Mouse (Mus musculus) mature B cell (primary cell): Measurements from ENCODE around the gene Slc2a8.

Experiments
- in situ Hi-C: fragments of 300-500 bp; cut with MboI; formaldehyde crosslinking; loops from 2 replicates; pipeline ENCODE4 v1.14.3; 2019

Slc2a8 gene

DNA sequence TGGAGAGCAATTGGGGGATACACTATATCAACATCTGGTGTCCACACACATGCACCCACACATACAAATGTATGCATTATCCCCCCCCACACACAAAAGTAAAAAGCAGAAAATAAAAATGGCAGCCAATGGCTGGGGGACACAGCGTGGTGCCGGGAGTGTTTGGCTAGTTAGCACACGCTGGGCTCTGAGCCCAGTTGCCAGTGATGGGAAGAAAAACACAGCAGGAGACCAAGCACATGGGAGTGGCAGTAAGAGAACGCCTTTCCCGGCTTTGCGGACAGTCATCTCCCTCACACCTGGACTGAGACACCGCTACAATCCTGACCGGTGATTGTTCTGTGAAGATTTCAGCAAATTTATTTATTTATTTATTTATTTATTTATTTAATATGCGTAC, 10.6 kb downstream of the Slc2a8 start:
- in situ Hi-C loops = no loop called here

DNA sequence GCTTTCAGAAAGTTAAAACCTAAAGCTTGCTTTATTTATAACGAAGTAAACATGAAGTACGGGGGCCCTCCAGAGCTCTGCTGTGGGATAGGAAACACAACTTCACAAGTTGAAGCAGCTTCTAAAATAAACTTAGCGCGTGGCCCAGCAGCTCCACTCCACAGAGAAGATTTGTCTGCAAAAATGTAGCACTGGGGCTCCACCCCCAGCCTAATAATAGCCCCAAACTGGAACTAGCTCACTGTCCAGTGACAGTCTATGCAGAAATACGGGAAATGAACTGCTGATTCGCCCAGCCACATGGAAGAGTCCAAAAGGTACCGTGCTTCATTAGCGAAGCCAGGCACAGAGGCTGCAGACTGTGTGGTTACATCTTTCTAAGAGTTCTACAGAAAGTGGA, 12.6 kb downstream of the Slc2a8 start:
- in situ Hi-C loops = no loop called here

GRCm38 (mm10) chr2:32968024-32968614, 13.8 kb downstream of the Slc2a8 start:
- in situ Hi-C loops = no loop called here

DNA sequence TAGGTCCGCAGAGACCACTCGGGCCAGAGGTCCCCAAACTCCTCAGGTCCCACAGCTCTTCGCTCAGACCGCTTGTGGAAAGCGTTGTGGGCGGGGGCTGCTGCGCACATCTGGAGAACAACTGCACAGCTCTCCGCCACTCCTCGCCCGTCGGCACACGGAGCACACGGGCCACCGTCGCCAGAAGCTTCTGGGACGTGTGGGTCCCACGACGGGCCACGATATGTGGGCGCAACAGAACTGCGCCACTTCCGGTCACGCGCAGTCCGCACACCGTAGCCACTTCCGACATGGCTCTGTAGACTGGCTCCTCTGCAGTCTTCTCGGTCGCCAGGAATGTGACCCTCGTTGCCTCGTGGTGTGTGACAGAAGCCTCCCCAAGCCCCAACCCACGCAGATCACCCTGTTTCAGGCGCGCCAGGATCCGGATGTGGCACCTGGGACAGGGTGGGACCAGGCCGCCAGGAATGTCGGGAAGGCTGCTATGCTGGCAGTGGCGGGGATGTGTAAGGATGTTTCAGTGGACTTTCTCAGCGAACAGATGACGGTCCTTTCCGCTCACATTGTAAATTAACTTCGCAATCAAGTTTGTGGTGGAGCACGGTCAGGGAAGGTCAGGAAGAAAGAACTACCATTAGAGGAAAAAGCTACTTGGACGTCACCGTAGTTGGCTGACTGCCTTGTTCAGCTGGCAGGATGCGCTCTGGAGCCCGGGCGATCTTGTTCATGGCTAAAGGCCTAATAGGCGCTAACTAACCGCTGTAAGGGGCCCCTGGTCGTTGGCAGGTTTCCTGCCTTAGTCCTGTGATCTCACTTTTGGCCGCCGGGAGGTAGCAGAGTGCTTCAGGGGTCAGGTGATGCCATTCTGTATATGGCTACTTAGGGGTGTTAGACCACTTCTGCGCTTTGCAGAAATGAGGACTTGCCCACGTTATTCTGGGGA, 14.9 kb downstream of the Slc2a8 start:
- in situ Hi-C loops = no loop called here

DNA sequence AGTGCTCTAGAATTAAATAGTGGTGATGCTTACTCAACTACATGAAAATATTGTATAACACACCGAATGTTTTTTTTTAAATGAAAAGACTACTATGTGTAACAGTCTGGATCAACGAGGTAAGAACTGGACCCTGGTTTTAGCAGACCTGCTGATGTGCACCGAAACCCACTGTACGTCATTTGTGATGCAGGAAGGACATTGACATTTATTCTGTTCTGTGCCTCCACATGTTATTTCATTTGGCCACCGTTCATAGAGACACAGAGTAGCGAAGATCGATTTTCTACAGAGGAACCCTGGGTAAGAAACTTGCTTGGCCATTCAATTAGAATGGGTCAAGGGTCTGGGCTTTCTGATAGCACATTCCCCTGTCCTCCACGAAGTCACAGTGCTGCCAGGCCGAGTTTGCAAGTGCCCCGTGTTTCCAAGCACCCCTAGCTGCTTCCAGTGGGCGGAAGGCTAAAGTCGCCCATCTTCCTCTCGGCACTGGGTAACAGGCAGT, 15.6 kb downstream of the Slc2a8 start:
- in situ Hi-C loops = no loop called here

DNA sequence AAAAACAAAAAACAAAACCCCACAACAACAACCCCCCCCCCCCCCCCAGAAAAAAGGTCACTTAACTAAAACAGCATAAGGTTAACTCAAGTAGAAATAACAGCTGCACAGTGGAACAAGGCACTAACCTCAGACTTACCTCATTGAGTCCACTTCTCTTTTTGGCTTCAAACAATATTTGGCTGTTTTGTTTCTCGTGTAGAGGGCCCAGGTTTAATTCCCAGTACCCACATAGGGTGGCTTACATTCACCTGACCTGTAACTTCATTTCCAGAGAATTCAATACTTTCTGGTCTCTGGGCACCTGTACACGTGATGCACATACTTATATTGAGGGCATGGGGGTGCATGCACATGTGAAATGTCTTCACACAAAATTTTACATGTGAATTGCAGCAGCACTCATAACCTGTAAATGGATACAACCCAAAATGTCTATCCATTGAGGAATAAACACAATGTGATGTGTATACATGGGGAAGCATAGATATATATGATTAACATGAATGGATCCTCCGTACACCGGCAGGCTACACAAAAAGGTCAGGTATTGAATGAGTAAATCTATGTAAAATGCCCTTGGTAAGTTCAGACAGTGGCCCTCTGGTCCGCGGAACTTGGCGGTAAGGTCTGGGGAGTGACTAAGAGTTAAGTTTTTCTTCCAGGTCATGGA, 16.2 kb downstream of the Slc2a8 start:
- in situ Hi-C loops = no loop called here

- in situ Hi-C loops = no loop called here
Measured at GRCm38 (mm10) chr2:32964659-32965457, 17.0 kb downstream of the Slc2a8 start.

- in situ Hi-C loops = no loop called here
Measured at GRCm38 (mm10) chr2:32963981-32964380, 17.9 kb downstream of the Slc2a8 start.

GRCm38 (mm10) chr2:32963544-32963943, 18.3 kb downstream of the Slc2a8 start:
- in situ Hi-C loops = no loop called here

DNA sequence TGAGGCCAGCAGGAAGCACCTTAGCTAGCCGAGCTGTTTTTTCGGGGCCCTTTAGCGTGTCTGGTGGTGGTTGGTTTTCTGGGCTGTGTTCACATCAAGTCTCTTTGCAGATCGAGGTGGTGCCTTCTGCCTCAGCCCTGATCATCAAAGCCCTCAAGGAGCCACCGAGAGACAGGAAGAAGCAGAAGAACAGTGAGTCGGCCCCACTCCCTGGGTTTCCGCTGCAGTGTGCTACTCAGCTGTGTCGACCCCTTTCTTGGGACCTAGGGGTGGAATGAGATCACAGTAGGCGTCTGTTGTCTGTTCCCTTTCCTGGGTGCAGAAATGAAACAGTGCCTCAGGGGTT, 19.0 kb downstream of the Slc2a8 start:
- in situ Hi-C loops = no loop called here

GRCm38 (mm10) chr2:32962062-32962874, 19.6 kb downstream of the Slc2a8 start:
- in situ Hi-C loops = no loop called here

- in situ Hi-C loops = no loop called here
Measured at GRCm38 (mm10) chr2:32961192-32961995, 20.5 kb downstream of the Slc2a8 start, which contains the start of the genes Rpl12 and Lrsam1. Gene Rpl12, plus strand, starts transcription at chr2:32961559. Gene Lrsam1, minus strand, starts transcription at chr2:32961614.

DNA sequence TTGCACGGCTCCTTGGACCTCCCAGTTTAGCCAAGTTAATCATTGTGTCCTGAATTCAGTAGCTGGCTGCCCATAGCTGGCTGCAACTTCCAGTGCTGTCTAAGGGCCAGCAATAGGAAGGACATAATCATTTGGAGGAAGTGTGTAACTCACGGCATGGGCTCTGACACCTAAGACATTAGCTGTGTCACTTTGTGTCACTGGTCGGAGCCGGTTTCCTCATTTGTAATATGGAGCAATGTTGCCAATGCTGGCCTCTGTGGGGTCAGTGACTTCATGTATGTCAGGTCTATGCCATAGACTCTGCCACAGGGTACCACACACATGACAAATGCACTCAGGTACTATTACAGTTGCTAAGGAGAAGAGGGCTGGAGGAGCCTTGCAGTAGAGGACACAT, 21.6 kb downstream of the Slc2a8 start:
- in situ Hi-C loops = no loop called here

GRCm38 (mm10) chr2:32957344-32957743, 24.5 kb downstream of the Slc2a8 start:
- in situ Hi-C loops = no loop called here

- in situ Hi-C loops = no loop called here
Measured at GRCm38 (mm10) chr2:32954581-32954980, 27.3 kb downstream of the Slc2a8 start.

GRCm38 (mm10) chr2:32947454-32947853, 34.4 kb downstream of the Slc2a8 start:
- in situ Hi-C loops = no loop called here

GRCm38 (mm10) chr2:32940483-32940882, 41.4 kb downstream of the Slc2a8 start:
- in situ Hi-C loops = no loop called here

DNA sequence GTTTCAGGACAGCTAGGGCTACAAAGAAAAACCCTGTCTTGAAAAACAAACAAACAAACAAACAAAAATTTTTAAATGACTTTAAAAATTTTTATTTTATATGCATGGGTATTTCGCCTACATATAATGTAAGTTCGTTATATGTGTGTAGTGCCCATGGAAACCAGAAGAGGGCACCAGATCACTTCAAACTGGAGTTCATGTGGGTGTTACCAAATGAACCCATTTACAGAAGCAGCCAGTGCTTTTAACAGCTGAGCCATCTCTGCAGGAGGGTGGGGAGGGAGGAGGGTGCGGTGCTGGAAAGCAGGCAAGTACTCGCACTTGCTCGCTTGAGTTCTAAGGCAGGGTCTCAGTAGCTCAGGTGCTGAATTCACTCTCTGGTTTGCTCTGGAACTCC, 42.5 kb downstream of the Slc2a8 start:
- in situ Hi-C loops = no loop called here

DNA sequence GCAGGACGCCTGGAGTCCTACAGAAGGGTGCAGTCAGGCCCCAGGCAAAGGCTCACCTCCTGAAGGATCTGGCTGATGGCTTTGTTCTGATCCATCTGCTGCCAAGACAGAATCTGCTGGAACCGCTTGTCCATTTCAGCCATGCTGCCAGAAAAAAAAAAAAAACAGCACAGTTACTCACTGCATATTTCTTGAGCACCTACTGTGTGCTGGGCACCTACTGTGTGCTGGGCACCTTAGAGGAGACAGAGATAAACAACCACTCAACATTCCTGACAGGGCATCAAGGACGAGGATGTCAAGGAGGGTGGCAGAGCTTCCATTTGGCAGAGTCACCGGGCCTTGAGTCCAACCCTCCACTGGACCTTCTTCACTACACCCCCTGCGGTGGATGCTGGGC, 43.1 kb downstream of the Slc2a8 start:
- in situ Hi-C loops = no loop called here

DNA sequence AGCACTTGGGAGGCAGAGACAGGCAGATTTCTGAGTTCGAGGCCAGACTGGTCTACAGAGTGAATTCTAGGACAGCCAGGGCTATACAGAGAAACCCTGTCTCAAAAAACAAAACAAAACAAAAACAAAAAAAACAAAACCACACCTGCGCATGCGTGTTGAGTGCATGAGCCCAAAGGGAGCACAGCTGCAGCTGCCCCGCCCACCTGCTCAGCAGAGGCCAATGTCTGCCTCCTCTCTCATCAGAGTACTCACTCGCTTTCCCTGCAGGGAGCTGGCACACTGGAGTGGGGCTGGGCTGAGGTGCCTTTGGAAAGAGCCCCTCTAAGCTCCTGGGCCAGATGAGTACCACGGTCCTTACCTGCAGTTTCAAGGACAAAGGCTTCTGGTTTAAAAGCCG, 50.2 kb downstream of the Slc2a8 start:
- in situ Hi-C loops = no loop called here
